Mouse (Mus musculus) cortical plate, adult 2 months (tissue): Measurements from ENCODE around the gene Ppp1r3a.

Source experiments
- CTCF ChIP-seq: fragments of 200-500 bp; IDR thresholded peaks from 2 replicates; pipeline ENCODE4 v1.5.1; 2011; ENCODE audit warnings: mild to moderate bottlenecking, control low read depth, low read length; ENCODE audit not compliant: insufficient read depth; ENCODE audit errors: extremely low read depth
- POLR2A ChIP-seq: fragments of 200-500 bp; IDR thresholded peaks from 2 replicates; pipeline ENCODE4 v1.6.1; 2011; ENCODE audit warnings: mild to moderate bottlenecking, low read length, control low read depth; ENCODE audit not compliant: insufficient read depth; ENCODE audit errors: extremely low read depth

GRCm38 (mm10) chr6:14720110-14720771 is 34.8 kb downstream of the Ppp1r3a start:
- TF ChIP-seq CTCF (no peak), POLR2A (no peak)
